Mouse (Mus musculus): ENCODE measurements around the gene C6. TPM values are rescaled to one million over a fixed set of nuclear protein-coding genes. Genes with fewer than 3 reads are reported as not detected.

Gene C6
- under 1 TPM in 1 of 2 experiments, not detected in 1; 0.20 TPM for total RNA-seq (2021)

- no peak for DNase-seq (ENCODE audit: low spot score)
- intact Hi-C loops (cut with DNase I), result no loop called here
Observed at GRCm38 (mm10) chr15:4726830-4727310, at the start of gene C6. Gene C6 (plus strand): TSS chr15:4727175.

GRCm38 (mm10) chr15:4697604-4698003, 29.4 kb upstream of the C6 start:
- intact Hi-C loops (cut with DNase I), result no loop called here

GRCm38 (mm10) chr15:4734150-4734549, 7.2 kb downstream of the C6 start:
- intact Hi-C loops (cut with DNase I), result no loop called here
- DNase-seq (ENCODE audit: low spot score), result no peak

More at GRCm38 (mm10) chr15:4697604-4698003, 29.4 kb upstream of the C6 start:
- no peak for DNase-seq (ENCODE audit: low spot score)

- no peak for DNase-seq (ENCODE audit: low spot score)
- intact Hi-C loops (cut with DNase I), result no loop called here
Observed at GRCm38 (mm10) chr15:4734996-4735609, 8.1 kb downstream of the C6 start.

GRCm38 (mm10) chr15:4747656-4748055, 20.7 kb downstream of the C6 start:
- intact Hi-C loops (cut with DNase I), result no loop called here
- no peak for DNase-seq (ENCODE audit: low spot score)

GRCm38 (mm10) chr15:4790378-4790777, 63.4 kb downstream of the C6 start:
- intact Hi-C loops (cut with DNase I), result no loop called here
- DNase-seq (ENCODE audit: low spot score), result no peak

- no peak for DNase-seq (ENCODE audit: low spot score)
Observed at GRCm38 (mm10) chr15:4796861-4797260, 69.9 kb downstream of the C6 start.

GRCm38 (mm10) chr15:4804256-4804655, 77.3 kb downstream of the C6 start:
- no peak for DNase-seq (ENCODE audit: low spot score)
- intact Hi-C loops (cut with DNase I), result no loop called here

More at GRCm38 (mm10) chr15:4796861-4797260, 69.9 kb downstream of the C6 start:
- intact Hi-C loops (cut with DNase I), result no loop called here

- DNase-seq (ENCODE audit: low spot score), result no peak
- intact Hi-C loops (cut with DNase I), result no loop called here
Observed at GRCm38 (mm10) chr15:4808131-4808530, 81.2 kb downstream of the C6 start.

GRCm38 (mm10) chr15:4814976-4815375, 88.0 kb downstream of the C6 start:
- DNase-seq (ENCODE audit: low spot score), result no peak
- intact Hi-C loops (cut with DNase I), result no loop called here

GRCm38 (mm10) chr15:4815711-4816110, 88.7 kb downstream of the C6 start:
- DNase-seq (ENCODE audit: low spot score), result no peak
- intact Hi-C loops (cut with DNase I), result no loop called here

GRCm38 (mm10) chr15:4816752-4817493, 89.9 kb downstream of the C6 start:
- DNase-seq (ENCODE audit: low spot score), result peak; percentile 18
- intact Hi-C loops (cut with DNase I), result no loop called here

GRCm38 (mm10) chr15:4818437-4818836, 91.5 kb downstream of the C6 start:
- no peak for DNase-seq (ENCODE audit: low spot score)
- intact Hi-C loops (cut with DNase I), result no loop called here

GRCm38 (mm10) chr15:4821161-4821560, 94.2 kb downstream of the C6 start:
- intact Hi-C loops (cut with DNase I), result no loop called here
- DNase-seq (ENCODE audit: low spot score), result no peak

- intact Hi-C loops (cut with DNase I), result no loop called here
- DNase-seq (ENCODE audit: low spot score), result no peak
Observed at GRCm38 (mm10) chr15:4821824-4822223, 94.8 kb downstream of the C6 start.

- no peak for DNase-seq (ENCODE audit: low spot score)
- intact Hi-C loops (cut with DNase I), result no loop called here
Observed at GRCm38 (mm10) chr15:4827736-4828135, 100.8 kb downstream of the C6 start.

- no peak for DNase-seq (ENCODE audit: low spot score)
- intact Hi-C loops (cut with DNase I), result no loop called here
Observed at GRCm38 (mm10) chr15:4836354-4836753, 109.4 kb downstream of the C6 start.

GRCm38 (mm10) chr15:4850015-4850414, 123.0 kb downstream of the C6 start:
- no peak for DNase-seq (ENCODE audit: low spot score)
- intact Hi-C loops (cut with DNase I), result no loop called here
